Mouse (Mus musculus) G1E (cell line): ENCODE measurements around the gene Iffo2.

Source experiments
- CTCF ChIP-seq: IDR thresholded peaks from 2 replicates; pipeline ENCODE4 v1.5.1; 2012; ENCODE audit warnings: low read depth, low read length, inconsistent platforms, mixed read lengths
- GATA1 ChIP-seq: IDR thresholded peaks from 2 replicates; pipeline ENCODE4 v1.6.1; 2012; ENCODE audit warnings: borderline replicate concordance, low read length, inconsistent platforms, mixed read lengths
- TAL1 ChIP-seq: conservative IDR thresholded peaks from 2 replicates; pipeline ENCODE4 v1.6.1; 2012; ENCODE audit warnings: low read depth, low read length, inconsistent platforms, mixed read lengths

DNA sequence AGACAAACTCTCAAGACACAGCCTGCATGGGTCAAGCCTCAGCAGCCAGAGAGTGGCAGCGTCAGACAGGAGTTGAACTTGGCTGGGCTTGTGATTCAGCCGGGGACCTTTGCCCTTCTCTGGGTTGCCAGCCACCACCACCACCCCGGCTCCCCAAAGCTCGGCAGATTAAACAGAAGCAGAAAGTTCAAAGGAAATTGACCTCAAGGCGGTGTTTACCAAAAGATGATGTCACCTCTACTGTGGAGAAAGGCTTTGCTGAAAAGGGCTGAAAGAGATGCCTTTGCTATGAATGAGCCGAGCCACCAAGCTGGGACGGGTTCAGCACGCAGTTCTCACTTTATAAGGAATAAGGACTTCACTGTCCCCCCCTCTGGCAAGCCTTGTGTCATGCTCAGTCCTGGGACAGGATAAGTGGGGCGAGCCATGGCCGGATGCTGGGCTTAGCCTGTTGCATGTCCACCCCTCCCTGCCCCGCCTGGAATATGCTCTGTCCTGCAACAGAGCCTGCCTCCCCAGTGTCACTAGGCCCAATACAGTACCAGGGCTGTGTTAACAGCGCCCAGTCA is 4.9 kb downstream of the Iffo2 start:
- no peak for TF ChIP-seq CTCF
- no peak for TF ChIP-seq GATA1
- TF ChIP-seq TAL1: no peak
